Mouse (Mus musculus): ENCODE data around the gene Gm9573. TPM values are rescaled to one million over a fixed set of nuclear protein-coding genes. Genes with fewer than 3 reads are reported as not detected.

The Gm9573 gene
- total RNA-seq, 2 experiments from 2014 or later, result not detected

DNA sequence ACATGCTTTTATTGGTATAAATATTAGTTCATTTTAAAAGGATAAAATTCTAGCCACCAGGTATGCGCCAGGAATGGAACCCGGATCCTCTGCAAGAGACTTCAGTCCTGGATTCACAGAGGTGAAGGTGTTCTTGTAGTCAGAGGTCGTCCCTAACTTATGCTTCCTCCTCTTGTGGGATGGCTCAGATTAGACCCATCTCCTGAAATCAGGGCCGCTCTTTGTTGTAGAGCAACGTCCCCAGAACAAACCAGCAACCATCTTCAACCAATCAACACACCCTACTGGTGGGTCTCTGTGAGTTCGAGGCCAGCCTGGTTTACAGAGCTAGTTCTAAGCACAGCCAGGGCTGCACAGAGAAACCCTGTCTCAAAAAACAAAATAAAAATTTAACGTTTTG is 32.0 kb downstream of the Gm9573 start:
- DNase-seq, result no peak

DNA sequence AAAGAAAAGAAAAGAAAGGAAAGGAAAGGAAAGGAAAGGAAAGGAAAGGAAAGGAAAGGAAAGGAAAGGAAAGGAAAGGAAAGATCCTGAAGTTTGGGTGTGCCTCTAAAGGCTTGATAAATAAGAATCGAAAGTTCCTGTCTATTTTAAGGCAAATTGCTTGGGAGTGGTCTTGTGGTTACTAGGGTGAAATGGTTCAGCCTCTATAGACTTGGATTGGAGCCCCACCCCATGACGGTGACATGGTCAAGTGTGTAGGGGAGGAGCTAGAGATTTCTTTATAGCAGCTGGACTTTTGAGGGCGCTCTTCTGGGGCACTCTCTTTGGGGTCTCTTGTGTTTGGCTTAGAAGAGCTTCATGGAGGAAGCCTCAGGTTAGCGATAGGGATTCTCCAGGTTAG is 32.7 kb downstream of the Gm9573 start:
- no peak for DNase-seq

GRCm38 (mm10) chr17:35592131-35592530 is 34.3 kb downstream of the Gm9573 start:
- no peak for DNase-seq

DNA sequence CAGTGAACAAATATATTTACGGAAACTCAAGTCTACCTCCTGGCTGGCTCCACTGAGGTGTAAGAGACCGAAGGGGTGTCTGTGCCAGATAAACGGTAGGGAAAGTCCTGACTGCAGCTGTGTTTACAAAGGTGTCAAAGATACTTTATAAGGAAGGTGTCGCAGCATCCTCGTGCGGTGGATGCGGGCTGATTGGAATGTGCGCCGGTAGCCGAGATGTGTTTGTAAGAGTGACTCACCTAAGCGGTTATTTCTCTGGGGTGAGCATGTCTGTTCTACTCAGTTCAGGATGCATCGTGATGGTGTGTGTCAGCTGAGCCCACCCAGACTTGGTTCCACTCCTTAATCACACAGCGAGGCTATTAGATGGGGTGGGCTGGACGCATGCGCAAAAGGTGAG is 34.7 kb downstream of the Gm9573 start:
- no peak for DNase-seq

DNA sequence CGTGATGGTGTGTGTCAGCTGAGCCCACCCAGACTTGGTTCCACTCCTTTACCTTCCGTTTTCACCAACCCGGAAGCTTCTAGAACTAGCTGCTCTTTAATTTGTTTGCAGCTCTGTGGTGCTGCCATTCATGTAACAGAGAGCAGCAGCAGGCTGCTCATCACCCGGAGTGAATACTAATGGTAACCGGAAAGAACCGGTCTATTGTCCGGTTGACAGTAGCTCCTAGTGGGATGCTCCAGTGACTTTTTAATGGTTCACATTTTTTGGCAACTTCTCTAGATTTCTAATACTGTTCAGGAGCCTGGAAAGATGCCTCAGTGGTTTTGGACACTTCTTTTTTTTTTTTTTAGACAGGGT is 35.2 kb downstream of the Gm9573 start:
- no peak for DNase-seq

GRCm38 (mm10) chr17:35590410-35591218 is 35.8 kb downstream of the Gm9573 start:
- peak; percentile 76 to 85 for DNase-seq

GRCm38 (mm10) chr17:35588387-35588786 is 38.0 kb downstream of the Gm9573 start:
- no peak for DNase-seq

DNA sequence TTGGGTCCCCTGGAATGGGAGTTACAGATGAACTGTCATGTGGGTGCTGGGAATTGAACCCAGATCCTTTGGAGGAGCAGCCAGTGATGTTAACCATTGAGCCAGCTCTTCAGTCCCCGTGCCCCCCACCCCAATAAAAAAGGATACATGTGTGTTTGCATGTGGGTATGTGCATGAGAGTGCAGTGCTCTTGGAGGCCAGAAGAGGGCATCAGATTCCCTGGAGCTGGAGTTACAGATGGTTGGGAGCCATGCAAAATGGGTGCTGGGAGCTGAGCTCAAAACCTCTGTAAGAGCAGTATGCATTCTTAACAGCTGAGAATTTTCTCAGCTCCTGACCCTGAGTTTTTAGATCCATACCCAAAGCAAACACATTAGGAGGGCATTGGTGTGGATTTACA is 39.1 kb downstream of the Gm9573 start:
- no peak for DNase-seq

- DNase-seq, result peak; percentile 82 to 87
Measured at GRCm38 (mm10) chr17:35584330-35584937, 42.0 kb downstream of the Gm9573 start.

DNA sequence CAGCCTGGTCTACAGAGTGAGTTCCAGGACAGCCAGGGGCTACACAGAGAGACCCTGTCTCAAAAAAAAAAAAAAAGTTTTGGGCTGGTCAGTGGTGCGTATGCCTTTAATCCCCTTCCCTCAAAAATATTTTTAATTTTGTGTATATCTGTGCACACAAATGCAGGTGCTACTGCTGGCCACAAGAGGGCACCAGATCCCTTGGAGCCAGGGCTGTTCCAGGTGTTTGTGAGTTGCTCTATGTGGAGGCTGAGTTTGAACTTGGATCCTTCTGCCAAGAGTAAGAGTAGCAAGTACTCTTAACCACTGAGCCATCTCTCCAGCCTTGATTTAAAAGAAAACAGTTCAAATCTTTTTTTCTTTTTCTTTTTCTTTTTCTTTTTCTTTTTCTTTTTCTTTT is 43.5 kb downstream of the Gm9573 start:
- peak; percentile 4 to 25 for DNase-seq

DNA sequence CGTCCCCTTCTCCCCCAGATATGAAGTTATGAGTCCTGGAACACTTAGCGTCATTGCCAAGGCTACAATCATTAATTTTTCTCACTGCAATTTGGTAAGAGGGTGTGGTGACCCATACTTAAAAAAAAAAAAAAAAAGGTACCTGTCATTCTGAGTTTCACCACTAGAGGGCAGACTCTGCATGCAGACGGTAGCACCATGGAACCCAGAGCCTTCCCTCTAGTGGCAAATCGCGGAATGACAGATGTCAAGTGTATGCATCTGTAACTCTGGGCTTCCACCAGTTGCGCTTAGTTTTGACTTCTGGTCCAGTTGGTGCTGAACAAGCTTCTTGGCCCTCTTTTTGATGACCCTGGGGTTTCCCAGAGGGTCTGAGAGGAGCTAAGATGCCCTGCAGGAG is 48.2 kb downstream of the Gm9573 start:
- DNase-seq, result peak; percentile 72 to 83

DNA sequence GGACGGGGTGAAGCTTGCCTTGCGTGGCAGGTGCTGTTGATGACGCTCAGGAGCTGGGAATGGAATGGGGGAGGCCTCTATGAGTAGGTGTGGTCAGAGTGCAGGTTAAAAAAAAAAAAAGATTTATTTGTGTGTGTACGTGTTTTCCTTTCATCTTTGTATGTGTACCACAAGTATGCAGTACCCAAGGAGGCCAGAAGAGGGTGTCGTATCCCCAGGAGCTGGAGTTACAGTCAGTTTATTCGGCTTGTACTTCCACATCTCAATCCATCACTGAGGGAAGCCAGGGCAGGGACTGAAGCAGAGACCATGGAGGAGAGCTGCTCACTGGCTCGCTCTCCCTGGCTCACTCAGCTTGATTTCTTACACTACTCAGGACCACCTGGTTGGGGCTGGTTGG is 55.0 kb downstream of the Gm9573 start:
- DNase-seq, result no peak

DNA sequence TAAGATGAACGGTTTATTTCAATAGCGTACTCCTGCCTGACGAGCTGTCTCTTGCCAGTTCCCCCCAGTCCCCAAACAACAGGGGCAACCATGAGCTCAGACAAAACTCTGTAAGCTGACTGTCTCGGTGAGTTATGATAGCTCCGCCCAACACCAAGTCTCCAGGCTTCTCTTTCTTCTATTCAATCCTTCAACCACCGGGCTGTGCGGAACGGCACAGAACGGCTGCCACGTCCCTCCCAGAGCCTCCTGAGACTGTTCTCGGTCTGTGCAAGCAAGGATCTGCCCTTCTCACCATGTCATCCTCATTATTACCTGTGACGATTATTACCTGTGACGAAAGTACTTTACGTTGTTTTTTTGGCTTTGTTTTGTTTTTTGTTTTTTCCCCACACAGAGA is 55.6 kb downstream of the Gm9573 start:
- no peak for DNase-seq

DNA sequence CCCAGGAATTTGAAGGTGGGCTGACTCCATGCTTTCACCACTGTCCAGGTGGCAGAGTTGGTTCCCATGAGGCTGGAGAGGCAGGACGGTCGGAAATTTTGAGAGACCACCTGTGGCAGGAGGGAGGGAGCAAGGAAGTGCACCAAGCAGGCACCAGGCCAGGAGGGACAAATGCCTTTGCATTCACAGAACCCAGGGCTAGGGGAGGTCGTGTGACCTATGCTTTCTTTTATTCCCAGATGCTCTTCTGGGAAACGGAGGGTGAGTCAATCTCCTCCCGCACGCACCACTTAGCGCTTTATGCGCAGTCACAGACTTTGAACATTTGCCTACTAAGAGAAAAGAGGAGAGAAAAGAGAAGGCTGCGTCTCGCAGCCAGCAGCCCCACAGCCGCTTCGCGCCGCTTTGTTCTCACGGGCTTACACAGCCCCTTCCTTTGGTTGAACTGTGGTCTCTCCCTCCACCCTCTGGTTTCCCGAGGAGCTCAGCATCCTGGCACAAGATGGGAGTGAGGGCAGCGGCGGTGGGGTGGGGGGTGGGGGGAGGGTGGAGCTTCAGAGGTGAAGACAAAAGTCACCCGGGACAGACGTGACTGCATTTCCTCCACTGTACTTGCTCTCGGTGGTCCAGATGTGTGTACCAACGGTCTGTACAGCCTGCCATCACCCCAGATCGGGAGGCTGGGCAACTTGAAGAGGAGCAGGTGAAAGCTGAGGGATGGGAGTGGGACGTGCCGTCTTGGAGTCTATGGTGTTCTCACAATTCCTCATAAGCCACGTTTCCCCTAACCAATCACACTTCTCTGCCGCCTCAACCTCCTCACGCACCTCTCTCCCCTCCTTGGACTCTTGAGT is 57.1 kb downstream of the Gm9573 start:
- DNase-seq, result no peak

Other genes with a start within 250 kb of the Gm9573 start
- gene H2-Q4, start 247.0 kb downstream of the Gm9573 start, total RNA-seq (2021), result 10 to 100 TPM; 24.9 to 29.1 TPM
- gene H2-Q6, start 201.8 kb downstream of the Gm9573 start, total RNA-seq (2021), result 1 to 10 TPM; 2.4 to 6.2 TPM
- 1 to 10 TPM; 3.8 to 7.4 TPM for gene H2-Q7, start 187.5 kb downstream of the Gm9573 start, total RNA-seq (2021)
- gene H2-Q10, start 156.5 kb downstream of the Gm9573 start, total RNA-seq (2021), result 1 to 10 TPM; 7.5 to 8.7 TPM
- under 1 TPM in 1 of 2 experiments, not detected in 1; 0.23 TPM for gene Pou5f1, start 120.6 kb downstream of the Gm9573 start, total RNA-seq (2021)
- gene Tcf19, start 109.8 kb downstream of the Gm9573 start, total RNA-seq (2021), result 10 to 100 TPM in 1 of 2 experiments, 1 to 10 TPM in 1; 8.3 to 10.0 TPM
- gene Cchcr1, start 109.5 kb downstream of the Gm9573 start, total RNA-seq (2021), result 1 to 10 TPM; 7.5 to 9.3 TPM
- gene Psors1c2, start 93.4 kb downstream of the Gm9573 start, total RNA-seq (2021), result not detected
- gene Cdsn, start 74.5 kb downstream of the Gm9573 start, total RNA-seq (2021), result 1 to 10 TPM in 1 of 2 experiments, under 1 TPM in 1; 0.56 to 1.4 TPM
- not detected for gene 2300002M23Rik, start 59.2 kb downstream of the Gm9573 start, total RNA-seq (2021)
- gene Sfta2, start 25.1 kb downstream of the Gm9573 start, total RNA-seq (2021), result not detected
- gene Mucl3, start 17.1 kb upstream of the Gm9573 start, total RNA-seq (2021), result not detected
- gene Vars2, start 41.0 kb upstream of the Gm9573 start, total RNA-seq (2021), result 10 to 100 TPM; 30.8 to 40.0 TPM
- gene Gtf2h4, start 47.1 kb upstream of the Gm9573 start, total RNA-seq (2021), result 10 to 100 TPM; 20.2 to 23.3 TPM
- gene Ddr1, start 78.0 kb upstream of the Gm9573 start, total RNA-seq (2021), result 10 to 100 TPM; 43.4 to 48.8 TPM
- gene Ier3, start 195.0 kb upstream of the Gm9573 start, total RNA-seq (2021), result 10 to 100 TPM; 19.2 to 36.5 TPM
- 10 to 100 TPM; 60.5 to 73.4 TPM for gene Flot1, start 196.6 kb upstream of the Gm9573 start, total RNA-seq (2021)
- gene Tubb5, start 211.7 kb upstream of the Gm9573 start, total RNA-seq (2021), result 100 to 1,000 TPM; 188 to 218 TPM
- 10 to 100 TPM; 18.3 to 18.7 TPM for gene Mdc1, start 214.9 kb upstream of the Gm9573 start, total RNA-seq (2021)
- gene Nrm, start 234.7 kb upstream of the Gm9573 start, total RNA-seq (2021), result 1 to 10 TPM; 6.7 to 7.5 TPM
- gene Ppp1r18, start 239.0 kb upstream of the Gm9573 start, total RNA-seq (2021), result 10 to 100 TPM; 26.1 to 35.1 TPM